Mouse (Mus musculus) CD4-positive, CD25-positive, alpha-beta regulatory T cell, adult 4 months (primary cell): ENCODE measurements around the gene Akap9. TPM values are rescaled to one million over a fixed set of nuclear protein-coding genes. Genes with fewer than 3 reads are reported as not detected.
"Not testable (repeated sequence)": the region's sequence is repeated elsewhere in the genome, so short reads cannot be mapped to it uniquely, and the experiment has no call there.

Experiments
- ATAC-seq: one replicate; pipeline ENCODE4 v1.8.0; 2017
- polyA plus RNA-seq, 2 experiments: library from polyadenylated mRNA; unstranded; fragments of 100-300 nt; shearing (Covaris generic); gene quantifications; one replicate each; pipeline ENCODE4 v1.2.1; 2017

Akap9 gene
- polyA plus RNA-seq, 2 experiments from 2014 or later: 181 to 212 TPM

DNA sequence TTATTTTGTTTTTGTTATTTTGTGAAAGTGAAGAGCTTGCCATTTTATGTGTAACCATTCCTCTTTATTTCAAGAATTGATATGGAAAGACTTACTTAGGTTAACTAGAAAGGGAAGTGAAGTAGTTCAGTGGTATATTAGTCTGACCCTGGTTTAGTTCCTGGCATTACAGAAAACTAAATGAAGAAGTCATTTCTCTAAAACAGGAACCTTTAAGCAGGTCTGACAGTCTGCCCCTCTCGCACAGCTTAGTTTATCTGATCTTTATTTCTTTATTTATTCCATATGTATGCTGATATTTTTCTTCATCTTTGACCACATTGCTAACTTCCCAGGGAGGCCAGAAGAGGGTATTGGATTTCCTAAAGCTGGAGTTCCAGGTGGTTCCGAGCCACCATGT lies 113.1 kb downstream of the Akap9 start:
- ATAC-seq: no peak

DNA sequence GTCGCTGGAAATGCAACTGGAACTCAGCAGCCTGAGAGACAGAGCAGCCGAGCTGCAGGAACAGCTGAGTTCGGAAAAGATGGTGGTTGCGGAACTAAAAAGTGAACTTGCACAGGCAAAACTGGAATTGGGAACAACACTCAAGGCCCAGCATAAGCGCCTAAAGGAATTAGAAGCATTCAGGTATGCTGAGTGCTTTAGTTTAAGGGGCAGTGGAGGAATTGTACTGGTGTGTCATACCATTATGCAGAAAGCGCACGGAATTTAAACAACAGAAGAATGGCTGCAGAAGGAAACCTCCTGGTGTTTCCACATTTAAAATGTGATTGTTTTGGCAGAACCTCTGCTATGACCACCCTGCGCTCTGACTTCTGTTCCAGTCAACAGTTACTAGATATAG lies 132.5 kb downstream of the Akap9 start:
- ATAC-seq: no peak

DNA sequence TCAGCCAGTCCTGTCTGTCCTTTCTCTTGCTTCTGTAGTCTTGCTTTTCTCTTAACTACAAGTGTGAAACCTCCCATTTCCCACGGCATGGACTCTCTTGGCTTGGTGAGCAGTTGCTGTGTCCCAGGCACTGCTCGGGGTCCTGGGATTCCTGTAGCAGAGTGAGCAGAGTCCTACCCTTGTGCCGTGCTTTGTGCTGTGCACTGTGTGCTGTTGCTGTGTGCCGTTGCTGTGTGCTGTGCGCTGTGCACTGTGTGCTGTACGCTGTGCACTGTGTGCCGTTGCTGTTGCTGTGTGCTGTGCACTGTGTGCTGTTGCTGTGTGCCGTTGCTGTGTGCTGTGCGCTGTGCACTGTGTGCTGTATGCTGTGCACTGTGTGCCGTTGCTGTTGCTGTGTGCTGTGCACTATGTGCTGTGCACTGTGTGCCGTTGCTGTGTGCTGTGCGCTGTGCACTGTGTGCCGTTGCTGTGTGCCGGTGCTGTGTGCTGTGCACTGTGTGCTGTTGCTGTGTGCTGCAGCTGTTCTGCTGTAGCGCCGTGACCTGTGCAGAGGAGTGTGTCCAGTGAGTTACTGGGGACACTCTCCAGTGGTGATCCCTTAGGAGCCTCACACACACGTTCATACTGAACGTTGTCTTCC lies 138.7 kb downstream of the Akap9 start:
- ATAC-seq: no peak

DNA sequence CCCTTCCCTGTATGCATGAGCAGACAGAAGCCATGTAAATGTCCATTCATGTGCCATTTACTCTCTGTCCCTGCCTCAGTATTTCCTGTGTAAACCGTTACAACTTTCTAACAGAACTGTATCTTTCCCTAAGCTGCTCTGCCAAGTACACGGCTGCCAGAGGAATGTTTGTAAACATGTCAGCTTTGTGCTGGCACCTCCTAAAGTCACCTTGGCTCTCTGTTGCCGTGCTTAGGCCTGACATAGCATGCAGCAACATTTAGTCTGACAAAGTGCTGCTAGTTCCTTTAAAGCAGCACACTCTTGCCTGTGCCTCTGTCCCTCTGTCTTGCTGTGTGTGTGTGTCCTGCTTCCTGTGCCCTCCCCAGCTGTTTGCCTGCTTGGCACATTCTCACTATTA lies 139.3 kb downstream of the Akap9 start:
- ATAC-seq: no peak

DNA sequence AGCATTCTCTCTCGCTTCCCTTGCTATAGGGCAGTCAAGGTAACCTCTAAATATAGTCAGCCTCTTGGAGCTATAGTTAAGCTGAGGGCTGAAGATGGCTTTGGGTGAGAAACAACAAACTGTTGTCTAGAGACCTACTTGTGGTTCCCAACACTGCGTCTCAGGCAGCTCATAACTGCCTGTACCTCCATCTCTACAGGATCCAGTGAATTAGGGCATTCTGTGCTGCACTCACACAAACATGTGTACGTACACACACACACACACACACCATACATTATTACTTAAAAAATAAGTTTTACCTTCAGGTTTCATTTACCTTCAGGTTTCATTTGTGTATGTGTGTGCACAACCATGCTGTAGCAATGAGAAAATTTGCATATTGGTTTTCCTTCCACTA lies 151.2 kb downstream of the Akap9 start:
- no peak for ATAC-seq

DNA sequence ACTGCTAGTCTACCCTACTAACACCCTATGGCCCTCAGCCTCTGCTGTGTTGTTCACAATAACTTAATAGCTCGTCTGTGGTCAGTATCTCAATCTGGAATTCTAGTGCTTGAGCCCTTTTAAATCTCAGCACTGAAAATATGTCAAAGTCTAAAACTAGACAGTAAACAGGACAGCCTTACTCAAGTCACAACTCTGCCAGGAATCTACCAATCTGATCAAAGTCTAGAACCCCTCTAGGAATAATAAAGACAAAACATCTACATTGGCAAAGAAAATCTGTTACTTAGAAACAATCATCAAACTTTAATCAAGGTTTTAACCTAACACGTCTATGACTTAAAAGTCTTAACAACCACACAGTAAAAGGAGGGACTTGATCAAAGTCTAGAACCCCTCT lies 153.0 kb downstream of the Akap9 start:
- ATAC-seq: no peak

DNA sequence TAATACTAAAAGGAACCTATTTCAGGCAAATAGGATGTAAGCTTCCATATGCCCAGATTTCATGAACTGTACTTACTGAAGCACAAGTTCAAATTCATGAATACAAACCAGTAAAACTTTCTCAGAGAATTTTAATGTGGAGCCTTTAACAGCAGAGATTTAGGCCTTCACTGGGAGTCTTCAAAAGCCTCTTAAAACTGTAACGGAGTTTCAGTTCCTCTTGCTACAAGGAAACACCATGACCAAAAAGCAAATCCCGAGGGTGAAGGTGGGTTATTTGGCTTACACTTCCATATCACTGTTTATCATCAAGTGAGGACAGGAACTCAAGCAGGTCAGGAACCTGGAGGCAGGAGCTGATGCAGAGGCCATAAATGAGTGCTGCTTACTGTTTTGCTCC lies 153.7 kb downstream of the Akap9 start:
- ATAC-seq: no peak

DNA sequence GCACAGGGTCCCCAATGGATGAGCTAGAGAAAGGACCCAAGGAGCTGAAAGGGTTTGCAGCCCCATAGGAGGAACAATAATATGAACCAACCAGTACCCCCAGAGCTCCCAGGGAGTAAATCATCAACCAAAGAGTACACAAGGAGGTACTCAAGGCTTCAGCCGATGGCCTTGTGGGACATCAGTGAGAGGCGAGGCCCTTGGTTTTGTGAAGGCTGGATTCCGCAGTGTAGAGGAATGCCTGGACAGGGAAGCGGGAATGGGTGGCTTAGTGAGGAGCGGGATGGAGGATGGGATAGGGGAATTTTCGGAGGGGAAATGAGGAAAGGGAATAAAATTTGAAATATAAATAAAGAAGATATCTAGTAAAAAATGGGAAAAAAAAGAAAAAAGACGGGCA lies 157.1 kb downstream of the Akap9 start:
- ATAC-seq: no peak

DNA sequence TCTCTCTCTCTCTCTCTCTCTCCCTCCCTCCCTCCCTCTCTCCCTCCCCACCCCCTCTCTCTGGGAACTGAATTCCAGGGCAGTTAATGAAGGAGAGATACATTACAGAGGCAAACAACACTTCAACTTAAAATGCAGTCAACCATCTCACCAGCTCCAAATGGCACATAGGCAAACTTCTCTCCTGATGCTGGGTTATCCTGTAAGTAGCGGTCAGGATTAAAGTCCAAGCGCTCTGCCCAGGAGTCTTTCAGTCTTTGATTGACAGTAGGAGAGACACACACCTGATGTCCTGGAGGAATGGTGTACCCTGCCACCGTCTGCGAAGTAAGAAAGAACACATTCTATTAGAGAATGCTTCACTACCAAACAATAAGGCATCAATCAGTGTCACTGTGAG lies 158.5 kb downstream of the Akap9 start:
- ATAC-seq: no peak

DNA sequence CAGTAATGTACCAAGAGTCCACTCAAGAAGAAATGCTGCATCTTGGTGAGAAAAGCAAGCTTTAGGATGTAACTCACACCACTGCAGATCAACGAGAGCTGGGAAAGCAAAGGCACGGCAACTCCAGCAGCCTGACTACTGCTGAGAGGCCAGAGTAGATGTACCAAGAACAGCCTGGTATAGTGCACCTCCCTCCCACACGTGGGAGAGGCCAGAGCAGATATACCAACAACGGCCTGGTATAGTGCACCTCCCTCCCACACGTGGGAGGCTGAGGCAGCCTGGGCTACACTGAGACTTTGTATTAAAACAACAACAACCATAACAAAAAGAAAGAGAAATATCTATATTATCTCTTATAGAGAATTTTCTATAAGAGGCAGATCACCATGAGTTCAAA lies 160.3 kb downstream of the Akap9 start:
- ATAC-seq: no peak

DNA sequence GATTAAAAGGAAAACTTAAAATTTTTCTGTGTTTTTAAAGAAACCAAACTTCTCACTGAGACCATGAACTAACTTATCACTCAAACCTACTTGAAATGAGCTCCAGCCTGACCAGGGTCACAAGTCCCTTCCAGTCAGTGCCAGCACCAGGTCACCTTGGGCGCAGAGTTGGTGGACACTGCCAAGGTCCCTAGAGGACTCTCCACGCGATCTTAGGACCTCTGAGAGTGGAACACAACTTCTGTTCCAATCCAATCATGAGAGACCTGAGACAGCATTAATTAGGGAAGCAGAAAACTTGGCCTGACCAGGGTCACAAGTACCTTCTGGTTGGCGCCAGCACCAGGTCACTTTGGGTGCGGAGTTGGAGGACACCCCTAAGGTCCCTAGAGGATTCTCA lies 166.6 kb downstream of the Akap9 start:
- ATAC-seq: no peak

DNA sequence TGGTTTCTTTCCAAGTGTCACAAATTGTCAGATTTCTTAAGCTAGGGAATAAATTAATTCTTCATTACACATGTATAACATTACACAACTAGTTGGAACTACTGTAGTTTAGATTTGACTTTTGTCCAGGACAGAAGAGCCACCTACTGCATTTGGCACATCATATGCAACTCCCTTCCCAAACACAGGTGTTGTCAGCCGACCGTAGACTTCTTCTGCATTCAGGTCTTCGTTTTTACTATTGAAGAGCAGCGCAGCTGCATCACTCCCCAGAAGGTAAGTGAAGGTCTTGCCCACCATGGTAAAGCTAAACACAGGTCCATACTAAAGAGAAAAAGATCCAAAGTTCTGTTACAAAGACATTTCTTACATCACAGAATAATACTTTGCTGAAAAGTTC lies 173.2 kb downstream of the Akap9 start:
- no peak for ATAC-seq

DNA sequence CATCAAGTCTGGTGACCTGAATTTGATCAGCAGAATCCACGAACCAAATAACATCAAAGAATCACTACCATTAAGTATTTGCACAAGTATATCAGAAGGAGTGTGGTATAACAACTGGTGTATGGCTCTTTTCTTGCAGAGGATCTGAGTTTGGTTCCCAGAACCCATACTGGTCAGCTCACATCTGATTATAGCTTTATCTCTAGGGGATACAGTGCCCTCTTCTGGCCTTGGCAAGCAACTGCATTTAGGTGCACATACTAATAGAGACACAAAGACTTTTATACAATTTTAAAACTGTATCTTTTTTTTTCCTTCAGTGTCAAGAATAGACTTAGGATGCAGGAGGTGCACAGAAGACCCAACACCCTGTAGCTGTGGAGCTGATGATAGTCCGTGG lies 173.9 kb downstream of the Akap9 start:
- no peak for ATAC-seq

DNA sequence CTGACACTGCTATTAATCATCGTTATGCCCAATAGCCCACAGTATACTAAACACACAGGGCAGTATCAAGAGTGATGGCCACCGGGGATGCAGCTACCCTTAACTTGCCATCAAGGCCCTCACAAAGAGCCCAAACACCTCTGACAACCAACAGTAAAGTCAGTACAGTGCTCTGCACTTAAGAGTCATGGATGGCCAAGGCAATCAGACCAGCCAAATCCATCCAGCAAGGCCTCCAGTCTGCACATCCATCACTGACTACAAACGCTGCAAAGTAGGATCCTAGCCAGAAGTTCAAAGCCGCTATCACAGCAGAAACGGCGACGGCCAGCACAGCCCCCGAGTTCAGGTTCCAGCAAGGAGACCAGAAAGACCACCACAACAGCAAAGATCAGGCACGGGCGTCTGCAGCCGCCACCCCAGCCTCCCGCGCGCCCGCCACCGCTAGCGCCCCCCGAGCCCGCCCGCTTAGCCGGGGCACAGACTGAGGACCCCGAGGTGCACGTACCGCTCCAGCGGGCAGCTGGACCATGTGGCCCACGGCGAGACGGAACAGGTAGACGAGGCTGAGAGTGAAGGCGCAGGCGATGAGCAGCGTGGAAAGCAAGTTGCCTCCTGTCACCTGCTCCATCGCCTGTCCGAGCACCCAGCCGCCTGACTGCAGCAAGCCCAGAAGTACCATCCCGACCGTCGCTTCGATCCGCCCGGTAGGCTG lies 175.9 kb downstream of the Akap9 start:
- peak; percentile 33 for ATAC-seq

DNA sequence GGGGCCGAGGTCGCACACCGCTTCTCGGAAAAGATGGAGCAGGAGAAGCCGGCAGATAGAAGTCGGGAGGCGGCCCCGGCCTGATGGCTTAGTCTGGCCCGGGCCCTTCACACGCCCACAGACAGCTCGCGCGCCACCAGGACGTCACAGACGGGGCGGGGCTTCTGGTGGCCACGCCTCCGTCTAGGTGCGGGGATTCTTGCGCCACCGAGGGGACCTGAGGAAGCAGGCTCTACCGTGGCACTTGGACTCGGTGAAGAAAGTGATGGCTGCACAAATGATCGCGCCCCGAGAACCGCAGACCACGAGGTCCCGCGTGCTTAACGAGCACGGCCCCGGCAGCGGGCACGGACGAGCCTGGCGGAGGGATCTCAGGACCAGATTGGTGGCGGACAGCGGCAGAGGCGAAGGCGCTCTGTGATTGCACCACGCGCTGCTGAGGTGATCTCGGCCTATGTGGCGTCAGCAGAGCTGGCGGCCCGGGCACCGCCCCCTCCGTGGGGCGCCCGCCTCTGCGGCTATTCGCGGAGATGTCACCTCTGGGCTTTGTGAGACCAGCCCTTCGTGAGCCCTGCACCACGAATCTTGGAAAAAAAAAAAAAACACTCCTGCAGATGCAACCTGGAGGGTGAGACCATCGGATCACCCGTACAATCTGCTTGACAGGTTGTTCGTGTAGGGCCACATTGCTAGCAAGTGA lies 176.6 kb downstream of the Akap9 start, which contains the start of gene Cyp51:
TSS of gene Cyp51 (minus strand) at position 406 of the 700 bp plus-strand sequence.
- ATAC-seq: peak; percentile 91

DNA sequence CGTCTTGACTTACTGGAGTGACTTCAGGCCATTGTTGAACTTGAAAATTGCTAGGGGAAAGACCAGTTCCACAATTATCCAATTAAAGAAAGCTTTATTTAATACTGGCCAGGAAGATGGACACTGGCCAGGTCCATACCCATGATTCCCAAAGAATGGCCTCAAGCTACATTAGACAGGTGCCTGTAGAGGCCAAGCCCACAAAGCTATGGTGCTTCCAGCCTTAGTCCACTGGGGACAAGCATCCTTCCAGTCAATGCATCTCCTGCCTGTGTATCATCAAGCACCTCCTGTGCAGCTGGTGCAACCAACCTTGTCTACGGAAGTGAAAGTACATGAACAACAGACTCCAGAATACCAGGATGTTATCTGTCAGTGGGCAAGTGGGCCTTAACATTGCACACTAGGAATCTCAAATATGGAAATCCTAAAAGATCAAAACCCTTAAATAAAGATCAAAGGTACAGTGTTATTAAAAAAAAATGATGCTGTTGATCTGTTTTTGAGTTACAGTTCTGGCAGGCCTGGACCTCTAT lies 177.9 kb downstream of the Akap9 start:
- ATAC-seq: no peak

DNA sequence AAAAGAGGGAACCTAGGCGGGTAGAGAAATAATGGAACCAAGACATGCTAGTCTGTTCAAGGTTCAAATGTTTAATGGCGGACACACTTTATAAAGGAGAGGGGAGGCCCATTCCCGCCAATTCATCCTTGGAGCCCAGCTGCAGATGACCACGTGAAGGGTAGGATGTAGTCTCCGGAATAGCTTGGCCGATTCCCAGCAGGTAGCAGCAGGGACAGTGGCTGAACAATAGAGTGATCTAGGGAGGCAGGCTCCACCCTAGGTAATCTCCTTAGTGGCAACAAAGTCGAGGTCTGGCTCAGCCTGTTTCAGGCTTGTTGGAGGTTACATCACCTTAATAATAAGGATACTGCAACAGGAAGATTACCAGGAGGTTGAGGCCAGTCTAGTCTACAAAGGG lies 179.2 kb downstream of the Akap9 start:
- ATAC-seq: not testable (repeated sequence)

DNA sequence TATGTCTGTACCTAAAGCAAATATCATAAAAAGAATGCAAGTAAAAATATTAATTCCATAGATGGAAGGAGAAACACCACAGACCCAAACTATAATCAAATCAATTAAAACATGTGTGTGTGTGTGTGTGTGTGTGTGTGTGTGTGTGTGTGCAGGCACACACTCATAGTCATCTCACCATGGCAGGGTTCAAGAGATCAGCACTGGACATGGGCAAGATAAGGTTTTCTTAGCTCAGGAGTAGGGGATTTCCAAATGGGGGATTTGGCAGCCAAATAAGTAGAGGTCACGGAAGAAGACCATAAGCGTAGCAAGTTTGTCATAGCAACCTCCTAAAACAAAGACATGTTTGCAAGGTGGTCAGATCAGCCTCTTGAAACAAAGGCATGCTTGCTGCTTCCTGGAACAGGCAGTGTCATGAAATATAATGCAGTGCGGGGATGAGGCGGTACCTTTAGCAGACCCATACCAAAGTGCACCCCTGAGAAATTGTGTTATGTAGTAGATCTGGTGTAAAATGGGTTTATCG lies 184.8 kb downstream of the Akap9 start:
- ATAC-seq: no peak

Other genes starting within 250 kb of the Akap9 start
- gene Ankib1, start 125.1 kb upstream of the Akap9 start, polyA plus RNA-seq: 10 to 100 TPM; 13.7 to 17.5 TPM
- gene Krit1, start 124.9 kb upstream of the Akap9 start, polyA plus RNA-seq: 100 to 1,000 TPM; 118 to 129 TPM
- gene Lrrd1, start 82.9 kb upstream of the Akap9 start, polyA plus RNA-seq: under 1 TPM in 1 of 2 experiments, not detected in 1; 0.28 TPM
- 10 to 100 TPM; 35.8 to 44.4 TPM for gene Mterf1a, start 34.1 kb upstream of the Akap9 start, polyA plus RNA-seq
- gene Cyp51, start 176.7 kb downstream of the Akap9 start, polyA plus RNA-seq: 10 to 100 TPM; 46.1 to 51.8 TPM